Mouse (Mus musculus) embryonic facial prominence, embryonic 11.5 days (tissue): ENCODE measurements around the gene Bmp8a. TPM values are rescaled to one million over a fixed set of nuclear protein-coding genes. Genes with fewer than 3 reads are reported as not detected.

ENCODE experiments used
- ATAC-seq: fragments of 200-750 bp; cut with Nextera tagmentation; replicated peaks from 2 replicates; pipeline ENCODE4 v1.8.0; 2017; ENCODE audit warnings: low read depth; ENCODE audit not compliant: insufficient number of reproducible peaks, low FRiP score, low TSS enrichment
- DNase-seq: peaks from one replicate; pipeline ENCODE4 v3.0.0-alpha.2; 2015; ENCODE audit warnings: low spot score
- H3K27ac ChIP-seq: fragments of 300-500 bp; sonication (generic); replicated peaks from 2 replicates; pipeline ENCODE4 v1.5.1; 2014; ENCODE audit warnings: mild to moderate bottlenecking, low read depth, low read length, control low read depth
- H3K27me3 ChIP-seq: fragments of 300-500 bp; sonication (generic); 2 replicates; pipeline ENCODE4 v1.6.1; 2014; ENCODE audit warnings: mild to moderate bottlenecking, low read length, moderate library complexity, mixed read lengths; ENCODE audit not compliant: control insufficient read depth, insufficient read depth
- H3K36me3 ChIP-seq: fragments of 300-500 bp; sonication (generic); replicated peaks from 2 replicates; pipeline ENCODE4 v1.6.1; 2014; ENCODE audit warnings: low read depth, mild to moderate bottlenecking, low read length, moderate library complexity, mixed read lengths; ENCODE audit not compliant: control insufficient read depth, insufficient read depth
- H3K4me1 ChIP-seq: fragments of 300-500 bp; sonication (generic); 2 replicates; pipeline ENCODE4 v1.6.1; 2014; ENCODE audit warnings: low read length, mixed read lengths; ENCODE audit not compliant: control insufficient read depth, insufficient read depth
- H3K4me2 ChIP-seq: fragments of 300-500 bp; sonication (generic); 2 replicates; pipeline ENCODE4 v1.6.1; 2014; ENCODE audit warnings: low read depth, mild to moderate bottlenecking, control low read depth, low read length, moderate library complexity
- H3K4me3 ChIP-seq: fragments of 300-500 bp; sonication (generic); 2 replicates; pipeline ENCODE4 v1.5.1; 2014; ENCODE audit warnings: low read depth, low read length, control low read depth
- H3K9ac ChIP-seq: fragments of 300-500 bp; sonication (generic); replicated peaks from 2 replicates; pipeline ENCODE4 v1.6.1; 2014; ENCODE audit warnings: mild to moderate bottlenecking, control low read depth, low read length
- H3K9me3 ChIP-seq: fragments of 300-500 bp; sonication (generic); replicated peaks from 2 replicates; pipeline ENCODE4 v1.6.1; 2016; ENCODE audit warnings: mild to moderate bottlenecking, low read length, inconsistent platforms, mixed read lengths; ENCODE audit not compliant: control insufficient read depth
- WGBS: fragments of 180-500 bp; shearing (Covaris S2); extraction: QIAGEN DNeasy Blood & Tissue Kit; methylation state at CpG from one replicate; pipeline ENCODE4 v1.1.7; 2014; 5-methylcytosine and 5-hydroxymethylcytosine counted together
- polyA plus RNA-seq: library from polyadenylated mRNA; unstranded; fragments of >200 nt; fragmentation: Nextera tagmentation; extraction: Ambion mirVana; gene quantifications from 2 replicates; pipeline ENCODE4 v1.2.1, GENCODE M21; 2014

Gene Bmp8a
- 0.24 and 0.39 TPM in 2 replicates for polyA plus RNA-seq

- ATAC-seq: peak; percentile 89
- H3K4me2 ChIP-seq: peak within 1 kb of the TSS; percentile 92
- peak within 1 kb of the TSS; percentile 50 for H3K4me3 ChIP-seq
- 1% methylated on average over 64 of the region's 65 CpGs for WGBS
- H3K4me1 ChIP-seq: peaks cover 2% of the 10 kb centered on the region; the same call in 1 of the 2 replicates
- no peak within 1 kb of the TSS for H3K27ac ChIP-seq
- peaks cover 33% of the 10 kb centered on the region for H3K27me3 ChIP-seq
- peak; percentile 88 for DNase-seq
- no peaks in the 10 kb centered on the region for H3K9me3 ChIP-seq
- H3K36me3 ChIP-seq: no peaks in the 10 kb centered on the region
- no peak within 1 kb of the TSS; the same call in 1 of the 2 replicates for H3K9ac ChIP-seq
Measured at GRCm38 (mm10) chr4:123342642-123343470, at the start of gene Bmp8a. TSS of gene Bmp8a (minus strand) at chr4:123343252.

GRCm38 (mm10) chr4:123392187-123392586 lies 49.1 kb upstream of the Bmp8a start:
- no peaks in the 10 kb centered on the region for H3K4me1 ChIP-seq
- H3K4me3 ChIP-seq: no peak overlapping the region
- 100% methylated on average over 1 of the region's 1 CpGs for WGBS
- no peak overlapping the region for H3K27ac ChIP-seq
- peaks cover 15% of the 10 kb centered on the region for H3K36me3 ChIP-seq
- no peaks in the 10 kb centered on the region for H3K27me3 ChIP-seq
- H3K9ac ChIP-seq: no peak overlapping the region
- no peak overlapping the region for H3K4me2 ChIP-seq
- DNase-seq: peak; percentile 49
- H3K9me3 ChIP-seq: no peaks in the 10 kb centered on the region
- no peak for ATAC-seq

DNA sequence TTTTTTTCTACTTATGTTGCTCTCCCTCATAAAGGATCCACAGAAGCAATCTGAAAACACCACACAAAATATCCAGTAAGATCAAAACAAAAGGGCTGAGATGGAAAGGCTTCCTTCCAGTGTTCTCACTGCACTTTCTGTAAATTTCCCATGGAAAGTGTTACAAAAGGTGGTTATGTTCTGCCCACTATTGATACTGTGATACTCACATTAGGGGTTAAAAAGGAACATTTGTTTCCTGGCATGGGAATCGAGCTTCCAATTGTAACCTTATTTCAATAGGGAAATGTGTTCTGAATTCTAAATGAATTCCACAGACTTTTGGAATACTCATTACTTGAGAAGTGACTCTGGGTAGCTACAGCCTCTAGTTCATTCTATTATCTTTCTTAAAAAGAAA lies 42.0 kb upstream of the Bmp8a start:
- Histone ChIP-seq H3K4me2 (no peak overlapping the region), H3K4me3 (no peak overlapping the region), H3K9me3 (no peaks in the 10 kb centered on the region), H3K27me3 (no peaks in the 10 kb centered on the region), H3K9ac (no peak overlapping the region), H3K4me1 (no peaks in the 10 kb centered on the region), H3K36me3 (peaks cover 26% of the 10 kb centered on the region), H3K27ac (no peak overlapping the region)
- WGBS: 70% methylated on average over 1 of the region's 1 CpGs
- no peak for ATAC-seq
- no peak for DNase-seq

DNA sequence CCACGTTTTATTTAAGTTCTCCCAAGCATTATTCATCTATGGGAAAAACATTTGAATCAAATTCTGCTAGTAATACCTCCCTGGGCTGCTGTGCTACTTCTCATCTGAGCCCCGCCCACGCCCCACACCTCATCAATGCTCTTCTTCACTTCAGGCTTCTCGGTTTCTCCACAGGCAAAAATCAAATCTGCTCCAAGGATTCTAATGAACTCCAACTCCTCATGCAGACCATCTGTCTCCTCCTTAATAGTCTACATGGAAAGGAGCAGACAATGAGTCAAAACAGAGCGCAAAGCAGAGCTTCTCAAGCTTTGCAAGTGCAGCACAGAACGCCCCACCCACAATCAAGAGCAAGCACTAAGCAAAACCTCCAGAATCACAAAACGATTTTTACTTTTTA lies 40.1 kb upstream of the Bmp8a start:
- H3K9ac ChIP-seq: no peak overlapping the region
- no peak for ATAC-seq
- H3K36me3 ChIP-seq: peaks cover 23% of the 10 kb centered on the region
- no peaks in the 10 kb centered on the region for H3K27me3 ChIP-seq
- 95% methylated on average over 7 of the region's 7 CpGs for WGBS
- H3K4me3 ChIP-seq: no peak overlapping the region
- DNase-seq: no peak
- H3K4me2 ChIP-seq: no peak overlapping the region
- no peaks in the 10 kb centered on the region for H3K4me1 ChIP-seq
- H3K27ac ChIP-seq: no peak overlapping the region
- H3K9me3 ChIP-seq: no peaks in the 10 kb centered on the region

DNA sequence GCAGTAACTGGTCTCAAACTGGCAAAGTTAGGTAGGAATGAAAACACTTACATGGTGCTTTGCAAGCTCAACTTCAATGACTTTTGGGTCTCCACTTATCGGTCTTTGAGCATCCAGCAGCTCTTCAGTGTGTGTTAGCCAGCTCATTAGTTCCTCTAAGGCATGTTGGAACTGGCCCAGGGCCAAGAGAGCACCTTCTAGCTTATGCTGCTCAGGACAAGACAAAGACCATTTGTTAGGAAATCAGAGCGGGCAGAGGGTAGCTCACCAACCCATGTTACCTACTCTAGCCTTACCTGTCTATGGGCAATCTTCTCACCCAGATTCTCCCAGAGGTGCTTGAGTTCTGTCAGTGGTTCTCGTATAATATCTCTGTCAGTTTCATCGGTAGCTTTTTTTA lies 39.0 kb upstream of the Bmp8a start:
- Histone ChIP-seq H3K27me3 (no peaks in the 10 kb centered on the region), H3K9ac (no peak overlapping the region), H3K4me2 (no peak overlapping the region), H3K4me1 (no peaks in the 10 kb centered on the region), H3K9me3 (no peaks in the 10 kb centered on the region), H3K36me3 (peaks cover 23% of the 10 kb centered on the region), H3K27ac (no peak overlapping the region), H3K4me3 (no peak overlapping the region)
- 94% methylated on average over 4 of the region's 4 CpGs for WGBS
- ATAC-seq: no peak
- DNase-seq: no peak

- no peaks in the 10 kb centered on the region for H3K4me1 ChIP-seq
- H3K9ac ChIP-seq: no peak overlapping the region
- DNase-seq (no peak), ATAC-seq (no peak)
- H3K4me3 ChIP-seq: no peak overlapping the region
- no peak overlapping the region for H3K27ac ChIP-seq
- no peaks in the 10 kb centered on the region for H3K27me3 ChIP-seq
- WGBS: 93% methylated on average over 11 of the region's 11 CpGs
- H3K9me3 ChIP-seq: no peaks in the 10 kb centered on the region
- H3K36me3 ChIP-seq: peaks cover 23% of the 10 kb centered on the region
- H3K4me2 ChIP-seq: no peak overlapping the region
Measured at GRCm38 (mm10) chr4:123381598-123381997, 38.5 kb upstream of the Bmp8a start.

GRCm38 (mm10) chr4:123376031-123376430 lies 33.0 kb upstream of the Bmp8a start:
- H3K4me2 ChIP-seq: no peak overlapping the region

GRCm38 (mm10) chr4:123374316-123375008 lies 31.4 kb upstream of the Bmp8a start:
- Histone ChIP-seq H3K4me1 (no peaks in the 10 kb centered on the region), H3K36me3 (peaks cover 33% of the 10 kb centered on the region), H3K9me3 (no peaks in the 10 kb centered on the region), H3K27me3 (no peaks in the 10 kb centered on the region), H3K4me2 (no peak overlapping the region), H3K9ac (no peak overlapping the region), H3K27ac (no peak overlapping the region), H3K4me3 (no peak overlapping the region)
- DNase-seq (no peak), ATAC-seq (no peak)
- 94% methylated on average over 12 of the region's 12 CpGs for WGBS

More at GRCm38 (mm10) chr4:123376031-123376430, 33.0 kb upstream of the Bmp8a start:
- no peaks in the 10 kb centered on the region for H3K4me1 ChIP-seq
- peaks cover 28% of the 10 kb centered on the region for H3K36me3 ChIP-seq
- H3K27me3 ChIP-seq: no peaks in the 10 kb centered on the region
- H3K9ac ChIP-seq: no peak overlapping the region
- 90% methylated on average over 3 of the region's 3 CpGs for WGBS
- H3K9me3 ChIP-seq: no peaks in the 10 kb centered on the region
- DNase-seq (no peak), ATAC-seq (no peak)
- no peak overlapping the region for H3K27ac ChIP-seq
- no peak overlapping the region for H3K4me3 ChIP-seq
